Mouse (Mus musculus) left cerebral cortex, postnatal 14 days (tissue): ENCODE measurements around the gene Fam53b. TPM values are rescaled to one million over a fixed set of nuclear protein-coding genes. Genes with fewer than 3 reads are reported as not detected.

Experiments used
- DNase-seq, 2 experiments: peaks; one replicate each; pipeline ENCODE4 v3.0.0; 2021 to 2022; ENCODE audit warnings: low spot score in 2 of 2, mixed read lengths in 1 of 2
- intact Hi-C: fragments of 180-260 bp; cut with DNase I; formaldehyde crosslinking; loops from one replicate; pipeline ENCODE4 v1.15.1; 2025
- total RNA-seq, 2 experiments: library from RNA; stranded (reverse); gene quantifications; 2 replicates each; pipeline ENCODE4 v1.2.3; 2021

Gene Fam53b
- total RNA-seq, 2 experiments from 2014 or later, result 24.8 to 27.8 TPM

- DNase-seq, result peak in 1 of 2 experiments; percentile 49
- intact Hi-C loops, result loop anchor here (5.0 kb wide), 1 partner anchor 39 kb away; the partner anchor contains the start of gene Eef1akmt2
These were observed 869 bp downstream of the Fam53b start for GRCm38 (mm10) chr7:132812619-132813415.

DNA sequence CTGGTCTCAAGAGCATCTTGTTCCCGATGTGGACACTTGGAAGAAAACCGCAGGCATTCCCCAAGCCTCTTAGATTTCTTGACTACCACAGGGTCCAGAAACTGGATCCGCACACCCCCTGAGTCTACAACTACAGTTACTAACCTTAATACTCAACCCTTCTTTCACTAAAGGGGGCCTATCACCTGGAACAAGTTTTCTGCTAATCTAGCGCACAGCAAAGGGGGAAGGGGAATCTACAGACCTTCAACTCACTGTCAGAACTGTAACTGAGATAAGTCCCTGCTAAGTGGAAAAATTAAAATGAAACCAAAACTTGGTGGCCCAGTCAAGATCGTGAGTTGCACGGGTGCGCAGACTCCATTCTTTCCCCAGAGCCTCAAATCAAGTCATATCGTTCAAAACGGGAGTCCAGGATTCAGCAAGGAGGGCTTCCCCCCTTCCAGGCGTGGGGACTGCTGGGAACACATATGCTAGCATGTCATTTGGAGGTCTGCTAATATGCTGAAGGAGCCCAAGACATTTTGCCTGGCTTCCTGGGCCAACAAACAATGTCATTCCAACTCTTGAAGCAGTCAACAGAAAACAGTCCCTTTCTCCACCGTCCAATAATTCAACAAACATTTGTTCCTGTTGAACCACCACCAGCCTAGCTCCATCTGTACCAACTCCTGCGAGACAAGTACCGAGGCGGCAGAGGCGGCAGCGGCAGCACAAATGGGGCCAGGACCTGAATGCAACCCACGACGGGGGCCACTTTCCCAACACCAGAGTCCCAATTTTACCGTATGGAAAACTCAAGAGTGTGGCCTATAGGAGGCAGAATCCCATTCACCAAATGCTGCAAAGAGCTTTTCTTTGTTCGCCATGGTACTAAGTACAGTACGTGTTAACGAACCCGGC lies 1.7 kb downstream of the Fam53b start:
- intact Hi-C loops, result loop anchor here (1.0 to 5.0 kb wide), 4 partner anchors 40 to 156 kb away; partner anchors contain the start of gene Eef1akmt2
- DNase-seq, result no peak

GRCm38 (mm10) chr7:132810879-132811278 lies 2.8 kb downstream of the Fam53b start:
- intact Hi-C loops, result loop anchor here (1.0 to 5.0 kb wide), 4 partner anchors 41 to 155 kb away; partner anchors contain the start of gene Eef1akmt2

GRCm38 (mm10) chr7:132810368-132810767 lies 3.3 kb downstream of the Fam53b start:
- intact Hi-C loops, result loop anchor here (2.0 to 5.0 kb wide), 2 partner anchors 42 to 90 kb away; partner anchors contain the start of gene Eef1akmt2
- peak; percentile 55 to 64 for DNase-seq

More at GRCm38 (mm10) chr7:132810879-132811278, 2.8 kb downstream of the Fam53b start:
- peak; percentile 88 to 92 for DNase-seq

- DNase-seq, result no peak
- intact Hi-C loops, result loop anchor here (2.0 to 5.0 kb wide), 2 partner anchors 43 to 89 kb away; partner anchors contain the start of gene Eef1akmt2
These were observed 4.0 kb downstream of the Fam53b start for GRCm38 (mm10) chr7:132809721-132810120.

GRCm38 (mm10) chr7:132808841-132809682 lies 4.6 kb downstream of the Fam53b start:
- intact Hi-C loops, result no loop called here
- DNase-seq, result peak in 1 of 2 experiments; percentile 41

- intact Hi-C loops, result no loop called here
These were observed 5.5 kb downstream of the Fam53b start for GRCm38 (mm10) chr7:132808051-132808796.

DNA sequence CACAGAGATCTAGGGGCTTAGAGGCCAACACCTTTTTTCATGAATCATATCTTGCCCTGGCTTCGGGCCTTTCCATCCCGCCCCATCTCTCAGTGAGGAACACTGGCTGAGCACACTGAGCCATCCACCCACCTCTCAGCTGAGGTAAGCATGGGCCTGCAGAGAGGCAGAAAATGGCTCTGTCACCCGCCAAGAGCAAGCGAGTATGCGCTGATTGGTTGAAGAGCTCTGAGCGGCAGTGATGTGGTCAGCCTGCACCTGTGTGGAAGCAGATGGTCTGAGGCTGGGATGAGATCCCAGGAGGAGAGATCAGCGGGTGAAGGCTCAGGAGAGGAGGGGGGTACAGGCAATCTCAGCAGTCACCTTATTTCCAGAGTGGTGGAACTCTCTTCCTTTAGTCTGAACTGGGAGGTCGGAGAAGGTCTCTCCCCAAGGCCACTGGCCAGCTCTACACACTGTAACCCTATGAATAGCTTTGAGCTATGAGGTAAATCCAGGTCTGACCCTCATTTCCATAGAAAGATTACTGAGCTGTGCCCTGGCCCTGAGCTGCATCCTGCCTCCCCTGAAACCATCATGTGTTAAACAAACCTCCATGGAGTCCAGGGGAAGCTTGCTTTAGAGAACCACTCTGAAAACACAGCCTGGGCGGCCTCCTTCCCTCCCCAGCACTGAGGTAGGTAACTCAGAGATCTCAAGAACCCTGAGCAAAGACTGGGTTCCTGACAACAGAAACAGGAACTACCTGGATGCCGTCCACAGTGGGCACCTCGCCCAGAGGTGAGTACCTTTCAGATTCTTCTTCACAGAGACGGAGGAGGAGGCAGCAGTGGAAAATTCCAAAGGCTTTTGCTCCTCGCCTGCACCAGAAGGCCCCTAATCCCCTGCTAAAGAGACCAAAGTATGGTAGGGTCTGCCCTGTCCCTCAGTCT lies 6.5 kb downstream of the Fam53b start:
- intact Hi-C loops, result no loop called here
- no peak for DNase-seq

More at GRCm38 (mm10) chr7:132808051-132808796, 5.5 kb downstream of the Fam53b start:
- DNase-seq, result no peak

DNA sequence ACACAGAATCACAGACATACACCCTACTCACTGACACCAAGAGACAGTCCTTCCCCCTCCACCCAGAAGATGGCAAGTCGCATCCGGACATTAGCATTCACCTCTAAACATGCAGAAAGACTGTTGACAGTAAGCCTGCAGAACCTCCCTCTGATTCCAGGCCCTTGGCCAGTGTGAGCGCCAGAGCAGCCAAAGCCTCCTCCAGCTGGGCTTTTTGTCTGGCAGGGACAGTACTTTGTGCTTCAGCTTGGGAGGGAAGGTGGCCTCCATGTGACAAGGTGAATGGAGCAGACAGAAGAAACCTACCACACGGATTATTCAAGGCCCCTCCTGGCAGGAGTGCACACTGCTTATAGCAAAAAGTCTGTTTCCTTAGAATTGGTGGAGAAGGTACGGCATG lies 7.4 kb downstream of the Fam53b start:
- no peak for DNase-seq
- intact Hi-C loops, result no loop called here

- intact Hi-C loops, result no loop called here
- DNase-seq, result no peak
These were observed 8.7 kb downstream of the Fam53b start for GRCm38 (mm10) chr7:132804951-132805350.

GRCm38 (mm10) chr7:132804461-132804860 lies 9.2 kb downstream of the Fam53b start:
- intact Hi-C loops, result no loop called here
- no peak for DNase-seq

DNA sequence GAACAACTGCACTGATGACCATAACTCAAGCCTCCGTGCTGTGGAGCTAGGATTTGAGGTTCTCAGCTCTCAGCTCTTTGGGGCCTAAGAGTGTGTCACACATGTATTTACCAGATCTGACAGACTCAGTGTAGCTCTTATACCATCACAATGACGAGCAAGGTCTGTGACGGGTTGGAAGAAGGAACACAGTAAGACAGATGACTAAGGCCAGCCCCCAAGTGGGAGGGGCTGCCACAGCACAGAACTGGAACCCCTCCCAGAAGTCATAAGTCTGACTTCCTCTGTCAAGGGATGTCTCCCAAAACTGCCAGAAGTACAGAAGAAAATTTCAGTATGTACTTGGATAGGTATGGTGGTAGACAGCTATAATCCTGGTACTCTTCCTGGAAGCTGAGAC lies 9.7 kb downstream of the Fam53b start:
- intact Hi-C loops, result no loop called here

GRCm38 (mm10) chr7:132803336-132803735 lies 10.3 kb downstream of the Fam53b start:
- DNase-seq, result no peak
- intact Hi-C loops, result no loop called here

More for the DNA sequence above, 9.7 kb downstream of the Fam53b start:
- no peak for DNase-seq

- intact Hi-C loops, result no loop called here
- DNase-seq, result no peak
These were observed 11.0 kb downstream of the Fam53b start for GRCm38 (mm10) chr7:132802691-132803090.

- no peak for DNase-seq
- intact Hi-C loops, result no loop called here
These were observed 11.6 kb downstream of the Fam53b start for GRCm38 (mm10) chr7:132802066-132802465.

DNA sequence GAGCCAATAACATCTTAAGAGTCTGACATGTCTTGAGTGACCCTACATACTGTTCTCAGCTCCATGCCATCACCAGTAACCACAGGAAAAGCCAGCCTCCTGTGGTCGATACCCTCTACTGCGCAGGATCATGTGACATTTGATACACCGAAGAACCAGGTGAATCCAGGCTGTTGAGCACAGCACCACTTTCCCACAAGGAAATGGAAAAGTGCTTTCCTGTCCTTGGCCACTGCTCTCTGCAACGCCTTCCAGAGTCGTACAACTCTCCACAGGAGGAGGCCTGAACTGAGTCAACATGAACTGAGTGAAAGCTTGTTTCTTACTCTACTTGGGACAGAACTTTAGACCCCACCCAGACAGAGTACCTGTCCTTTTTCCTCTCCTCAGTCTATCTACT lies 12.2 kb downstream of the Fam53b start:
- DNase-seq, result no peak
- intact Hi-C loops, result no loop called here

- intact Hi-C loops, result no loop called here
- no peak for DNase-seq
These were observed 12.8 kb downstream of the Fam53b start for GRCm38 (mm10) chr7:132800868-132801267.
